Mouse (Mus musculus) left cerebral cortex, adult 8-10 months (tissue): ENCODE data around the gene Rae1. TPM values are rescaled to one million over a fixed set of nuclear protein-coding genes. Genes with fewer than 3 reads are reported as not detected.
A peak's percentile ranks its signal among the peaks of the same experiment; 100 is the strongest.

Experiments used
- DNase-seq, 2 experiments: peaks; one replicate each; pipeline ENCODE4 v3.0.0; 2022; ENCODE audit warnings: low spot score in 2 of 2
- total RNA-seq, 4 experiments: library from RNA; stranded (reverse); gene quantifications; 2 replicates each; pipeline ENCODE4 v1.2.4; 2022

Rae1 gene
- total RNA-seq, 4 experiments from 2014 or later = 56.9 to 63.1 (median 62.1) TPM

- no peak for DNase-seq
Observed at GRCm38 (mm10) chr2:172990161-172990560, 9.8 kb upstream of the Rae1 start.

DNA sequence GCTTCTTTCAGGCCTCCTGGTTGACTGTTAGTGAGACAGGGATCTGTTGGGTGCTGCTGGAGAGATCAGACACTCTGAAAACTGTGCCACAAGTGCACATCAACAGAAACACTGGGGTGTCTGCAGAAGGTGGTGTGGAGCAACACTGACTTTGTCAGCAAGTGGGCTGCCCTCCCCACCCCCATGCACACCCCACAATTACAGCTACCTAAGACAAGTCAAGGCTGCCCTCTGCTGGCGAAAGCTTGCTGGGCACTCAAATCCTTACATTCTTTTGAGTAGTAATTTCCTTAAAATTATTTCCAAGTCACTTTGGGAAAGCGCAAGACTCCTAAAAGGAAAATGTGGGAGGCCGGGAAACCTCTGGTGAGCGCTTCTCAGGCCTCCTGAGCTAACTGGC lies 3.7 kb upstream of the Rae1 start:
- DNase-seq = peak; percentile 59 to 75

GRCm38 (mm10) chr2:172997748-172998147 lies 2.2 kb upstream of the Rae1 start:
- no peak for DNase-seq

DNA sequence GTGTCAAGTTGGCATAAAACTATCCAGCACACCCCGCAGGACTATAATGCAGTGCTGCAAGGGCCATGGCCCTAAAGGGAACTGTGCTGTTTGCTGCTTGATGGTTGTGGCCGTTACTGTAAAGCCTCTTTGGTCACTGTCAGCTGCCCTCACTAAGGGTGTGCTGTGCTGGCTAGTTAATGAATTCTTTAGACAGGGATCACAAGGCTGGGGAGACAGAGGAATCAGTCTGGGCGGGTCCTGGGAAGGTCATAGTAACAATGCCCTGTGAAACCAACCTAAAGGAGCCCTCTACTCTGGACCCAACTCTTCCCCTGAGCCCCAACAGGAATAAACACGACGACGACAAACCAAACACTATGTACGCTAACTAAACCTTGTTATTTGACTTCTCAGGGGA lies 1.4 kb upstream of the Rae1 start:
- DNase-seq = no peak

DNA sequence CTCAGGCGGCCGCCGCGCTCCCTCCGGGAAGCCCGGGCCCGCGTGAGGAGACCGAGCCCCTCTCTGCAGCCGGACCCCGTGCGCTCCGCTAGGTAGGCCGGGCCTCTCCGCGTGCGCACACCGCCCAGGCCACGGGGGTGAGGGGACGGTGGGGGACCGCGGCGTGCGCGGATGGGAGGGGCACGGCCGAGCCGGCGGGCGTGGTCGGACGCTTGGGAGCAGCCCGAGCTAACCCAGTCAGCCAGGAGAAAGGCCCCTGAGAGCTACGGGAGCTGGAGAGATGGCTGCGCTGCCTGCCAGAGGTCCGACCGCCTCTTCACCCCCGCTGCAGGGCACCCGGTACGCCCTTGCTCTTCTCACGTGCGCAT lies 352 bp downstream of the Rae1 start:
- DNase-seq = peak; percentile 39 to 45

GRCm38 (mm10) chr2:173000921-173001320 lies 1.0 kb downstream of the Rae1 start:
- DNase-seq = no peak

- DNase-seq = no peak
Observed at GRCm38 (mm10) chr2:173003737-173004136, 3.8 kb downstream of the Rae1 start.

DNA sequence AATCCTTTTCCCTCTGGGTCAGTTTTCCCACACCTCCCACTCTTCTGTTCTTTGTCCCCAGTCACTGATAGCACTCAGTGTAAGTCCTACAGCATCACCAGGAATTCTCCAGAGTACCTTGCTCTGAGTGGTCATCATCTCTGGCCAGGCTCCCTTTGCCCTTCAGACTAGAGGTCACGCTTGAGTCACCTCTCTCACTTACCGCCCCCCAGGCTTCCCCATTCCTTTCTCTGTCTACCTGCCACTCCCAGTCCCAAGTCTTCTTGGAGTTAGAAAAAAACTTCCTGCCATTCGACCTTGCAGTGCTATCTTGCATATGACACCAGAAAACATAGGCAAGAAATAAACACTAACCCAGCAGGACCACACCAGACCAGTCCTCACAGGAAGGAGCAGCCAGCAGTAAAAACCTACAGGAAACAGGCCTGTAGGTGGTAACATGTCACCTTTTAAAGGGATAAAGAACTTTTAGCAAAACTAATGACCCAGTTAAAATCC lies 10.4 kb downstream of the Rae1 start:
- DNase-seq = no peak

- DNase-seq = no peak
Observed at GRCm38 (mm10) chr2:173011440-173011839, 11.5 kb downstream of the Rae1 start.

DNA sequence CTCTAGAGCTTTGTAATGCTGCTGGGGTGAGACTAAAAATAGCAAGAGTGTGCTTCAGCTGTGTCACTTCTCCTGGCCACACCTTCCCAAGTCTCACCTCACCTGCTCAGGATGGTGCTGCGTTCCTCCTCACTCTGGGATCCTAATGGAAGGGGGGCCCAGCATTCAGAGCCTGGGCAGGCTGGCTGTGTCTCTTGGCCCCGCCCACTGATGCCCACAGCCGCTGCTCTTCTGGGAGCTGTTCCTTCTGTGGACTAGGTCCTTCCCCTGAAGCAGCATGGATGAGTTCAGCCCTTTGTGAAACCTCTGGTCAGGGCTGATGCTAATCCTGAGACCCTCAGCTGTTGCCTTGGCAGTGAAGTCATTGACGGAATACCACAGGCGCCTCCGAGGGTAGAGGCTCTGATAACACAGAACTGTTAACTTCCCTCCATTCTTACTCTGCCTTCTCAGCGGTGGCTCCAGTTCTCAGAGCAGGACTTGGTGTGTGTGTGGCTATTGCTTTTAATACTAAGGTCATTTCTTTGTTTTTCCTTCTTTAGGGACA lies 14.9 kb downstream of the Rae1 start:
- DNase-seq = no peak

DNA sequence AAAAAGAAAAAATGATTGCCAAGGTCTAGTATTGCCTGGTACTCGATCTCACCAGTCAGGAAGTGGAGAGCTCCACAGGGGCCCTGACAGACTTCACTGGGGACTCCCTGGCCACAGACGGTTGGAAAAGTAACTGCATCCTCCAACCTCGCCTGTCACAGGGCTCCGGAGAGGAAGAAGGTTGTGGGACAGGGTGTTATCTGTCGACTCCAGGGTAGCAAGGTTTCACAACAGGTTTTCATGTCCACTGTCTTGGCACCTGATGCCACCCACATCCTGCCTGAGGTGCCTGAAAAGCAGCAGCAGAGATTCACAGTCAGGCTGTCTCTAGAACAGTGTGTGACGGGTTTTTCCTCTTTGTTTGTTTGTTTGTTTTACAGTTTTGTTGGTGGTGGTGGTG lies 18.0 kb downstream of the Rae1 start:
- no peak for DNase-seq

DNA sequence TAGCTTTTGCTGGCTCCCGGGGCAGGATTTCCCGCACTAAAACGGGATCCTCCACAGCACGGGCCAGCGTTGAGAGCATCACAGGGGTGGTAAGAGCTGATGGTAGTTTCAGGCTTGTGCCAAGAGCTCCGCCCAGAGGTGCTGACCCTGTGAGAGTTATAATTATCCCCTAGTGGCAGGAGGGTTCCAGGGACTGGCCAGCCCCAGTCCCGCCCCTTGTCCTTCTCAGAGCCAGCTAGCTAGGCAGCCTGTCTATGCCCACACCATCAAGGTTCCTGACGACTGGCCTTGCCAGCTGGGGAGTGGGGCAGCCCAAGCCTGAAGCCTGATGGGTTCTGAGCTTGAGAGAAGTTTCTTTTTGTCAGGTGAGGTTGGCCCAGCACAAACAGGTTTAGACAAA lies 18.7 kb downstream of the Rae1 start:
- DNase-seq = no peak

- DNase-seq = no peak
Observed at GRCm38 (mm10) chr2:173019322-173019721, 19.4 kb downstream of the Rae1 start.

- peak; percentile 60 to 81 for DNase-seq
Observed at GRCm38 (mm10) chr2:173019790-173020189, 19.9 kb downstream of the Rae1 start.

DNA sequence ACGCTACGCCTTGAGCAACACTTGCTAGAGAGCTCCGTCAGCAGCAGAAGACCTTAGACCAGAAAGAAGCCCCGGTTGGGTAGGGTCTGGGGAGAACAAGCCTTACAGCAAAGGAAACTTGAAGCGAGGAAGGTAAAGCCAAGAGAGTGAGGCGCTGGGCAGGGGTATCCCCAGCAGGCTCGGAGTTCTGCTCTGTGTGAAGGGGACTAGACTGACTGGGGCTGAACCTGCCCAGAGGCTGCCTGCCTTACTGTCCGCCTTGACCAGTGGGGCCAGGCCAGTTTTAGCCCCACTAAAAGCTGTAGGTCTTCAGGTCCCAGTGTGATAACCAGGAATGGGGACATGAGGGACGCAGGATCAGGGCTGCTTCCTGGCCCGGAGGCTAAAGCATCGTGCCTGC lies 20.5 kb downstream of the Rae1 start, which contains the start of gene Rbm38:
Rbm38 (plus strand) TSS at position 69 of the 400 bp plus-strand sequence.
- DNase-seq = no peak

GRCm38 (mm10) chr2:173021633-173022055 lies 21.7 kb downstream of the Rae1 start:
- DNase-seq = peak; percentile 83 to 89

DNA sequence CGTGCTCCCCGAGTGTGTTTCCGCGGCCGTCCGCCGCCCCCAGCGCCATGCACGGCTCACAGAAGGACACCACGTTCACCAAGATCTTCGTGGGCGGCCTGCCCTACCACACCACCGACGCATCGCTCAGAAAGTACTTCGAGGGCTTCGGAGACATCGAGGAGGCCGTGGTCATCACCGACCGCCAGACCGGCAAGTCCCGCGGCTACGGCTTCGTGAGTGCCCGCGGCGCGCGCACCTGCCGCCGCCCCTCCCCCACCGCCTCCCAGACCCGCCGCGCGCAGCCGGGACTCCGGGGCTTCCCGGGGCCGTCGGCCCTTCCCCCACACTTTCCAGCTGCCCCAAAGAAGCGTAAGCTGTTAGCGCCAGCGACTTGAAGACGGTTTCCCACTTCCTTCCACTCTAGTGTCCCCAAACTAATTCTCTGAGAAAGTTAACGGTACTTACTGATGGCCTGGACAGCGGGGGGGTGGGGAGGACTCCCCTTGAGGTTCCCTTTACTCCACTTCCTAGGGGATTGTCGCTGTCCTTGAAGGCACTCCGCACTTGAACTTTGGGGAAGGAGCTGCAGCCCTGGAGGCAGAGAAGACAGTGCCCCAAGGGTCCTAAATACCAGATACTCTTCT lies 22.3 kb downstream of the Rae1 start:
- no peak for DNase-seq

GRCm38 (mm10) chr2:173022813-173023212 lies 22.9 kb downstream of the Rae1 start:
- no peak for DNase-seq

- DNase-seq = no peak
Observed at GRCm38 (mm10) chr2:173023371-173023851, 23.5 kb downstream of the Rae1 start.

GRCm38 (mm10) chr2:173023966-173024365 lies 24.0 kb downstream of the Rae1 start:
- no peak for DNase-seq

DNA sequence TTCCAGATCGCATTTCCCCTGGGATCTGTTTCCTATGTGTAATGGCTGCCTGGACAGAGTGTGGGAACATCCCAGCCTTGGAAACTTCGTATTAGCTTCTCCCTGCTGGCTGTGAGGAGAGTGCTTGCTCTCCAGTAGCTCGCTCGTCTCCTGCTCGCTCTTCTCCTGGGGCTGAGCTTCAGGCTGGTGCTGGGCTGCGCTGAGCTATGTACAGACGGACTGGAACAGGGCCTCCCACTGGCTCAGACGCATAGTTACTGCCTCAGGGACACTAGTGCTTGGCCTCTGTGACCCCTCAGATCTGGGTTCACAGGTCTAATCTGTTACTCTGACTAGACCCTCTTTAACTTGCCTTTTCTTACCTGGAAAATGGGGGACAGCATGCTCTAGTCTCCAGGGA lies 24.5 kb downstream of the Rae1 start:
- DNase-seq = no peak

DNA sequence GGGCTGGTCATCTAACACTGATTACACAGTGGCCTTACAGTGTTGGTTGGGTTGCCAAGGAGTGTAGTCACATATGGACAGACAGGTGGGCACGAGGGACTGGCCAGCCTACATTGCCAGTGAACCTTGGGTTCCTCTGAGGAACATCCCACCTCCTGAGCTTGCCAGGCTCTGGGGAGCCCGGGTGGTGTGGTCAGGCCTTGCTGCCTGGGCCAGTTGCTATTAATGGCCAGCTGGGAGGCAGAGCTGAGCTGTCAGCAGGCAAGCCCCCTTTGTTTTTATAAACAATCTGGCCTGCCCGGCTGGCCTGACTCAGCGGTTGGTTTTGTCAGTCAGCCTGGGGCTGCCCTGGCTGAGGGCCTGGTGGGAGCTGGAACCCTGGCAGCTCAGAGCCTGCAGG lies 25.0 kb downstream of the Rae1 start:
- DNase-seq = no peak

GRCm38 (mm10) chr2:173026286-173026685 lies 26.4 kb downstream of the Rae1 start:
- DNase-seq = no peak
